Mouse (Mus musculus) kidney, postnatal 14 days (tissue): ENCODE measurements at regions not wholly inside any gene's neighbourhood (a gene's known extent, or its start where the extent isn't known, plus 50 kb on each side); places are given as distances from the start of the nearest gene placed in this dataset.
A peak's percentile ranks its signal among the peaks of the same experiment; 100 is the strongest.

ENCODE experiments used
- DNase-seq: peaks from one replicate; pipeline ENCODE4 v3.0.0; 2022; ENCODE audit warnings: mixed read lengths

DNA sequence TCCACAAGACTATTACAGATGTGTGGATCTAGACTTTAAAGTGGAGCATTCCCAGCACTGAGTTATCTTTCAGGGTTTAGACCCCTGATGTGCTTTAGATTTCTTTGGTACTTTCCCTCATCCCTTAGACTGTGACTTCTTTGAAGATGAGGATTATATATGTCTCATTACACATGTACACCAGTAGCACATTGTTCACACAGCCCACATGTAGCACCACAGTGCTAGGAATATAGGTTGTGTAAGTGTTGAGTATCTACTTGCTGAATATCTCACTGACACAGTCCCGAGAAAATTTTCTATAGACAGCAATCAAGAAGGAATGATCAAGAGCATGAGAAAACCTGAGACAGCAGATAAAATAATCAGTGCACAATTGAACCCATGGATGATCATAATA, 243.4 kb upstream of the Brinp1 start:
- no peak for DNase-seq

DNA sequence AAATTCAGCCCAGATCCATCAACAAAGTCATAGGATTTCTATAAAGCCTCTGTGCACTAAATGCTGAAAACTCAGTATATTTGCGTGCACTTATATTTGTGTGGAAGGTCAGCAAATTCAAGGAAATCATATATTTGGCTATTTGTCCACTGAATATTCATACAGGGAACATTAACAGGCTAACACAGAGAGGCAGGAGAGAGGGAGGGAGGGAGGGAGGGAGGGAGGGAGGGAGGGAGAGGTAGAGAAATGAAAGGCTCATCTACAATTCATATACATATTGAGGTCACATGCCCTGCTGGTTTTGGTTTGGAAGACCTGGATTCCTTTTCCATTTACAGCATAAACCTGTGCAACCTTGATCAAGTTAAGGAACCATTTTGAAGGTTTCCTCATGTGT, 241.9 kb upstream of the Brinp1 start:
- no peak for DNase-seq

DNA sequence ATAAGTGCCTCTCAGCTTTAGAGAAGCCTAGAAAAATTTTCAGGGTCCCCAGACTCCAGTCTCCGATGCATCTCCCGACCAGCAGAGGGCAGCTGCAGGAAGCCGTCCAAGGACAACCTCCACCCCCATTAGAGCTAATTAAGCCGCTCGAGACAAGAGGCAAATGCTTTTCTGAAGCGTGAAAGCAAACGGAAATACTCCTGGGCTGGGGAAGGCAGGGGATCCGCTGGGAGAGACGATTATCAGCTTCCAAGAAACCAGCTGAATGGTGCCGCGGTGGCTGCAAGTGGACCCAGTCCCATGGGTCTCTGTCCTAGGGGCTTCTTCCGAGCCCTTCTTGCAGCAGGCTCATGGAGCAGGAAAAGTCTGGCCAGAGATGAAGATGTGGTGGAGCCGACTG, 241.4 kb upstream of the Brinp1 start:
- peak; percentile 68 for DNase-seq
